Mouse (Mus musculus) lung, adult 2 months (tissue): ENCODE measurements at regions not wholly inside any gene's neighbourhood (a gene's known extent, or its start where the extent isn't known, plus 50 kb on each side); places are given as distances from the start of the nearest gene placed in this dataset.

Experiments
- CTCF ChIP-seq: fragments of 200-500 bp; IDR thresholded peaks from 2 replicates; pipeline ENCODE4 v1.5.1; 2011; ENCODE audit warnings: mild to moderate bottlenecking, low read length, control low read depth; ENCODE audit not compliant: insufficient read depth
- POLR2A ChIP-seq: fragments of 200-500 bp; IDR thresholded peaks from 2 replicates; pipeline ENCODE4 v1.6.1; 2011; ENCODE audit warnings: low read depth, mild to moderate bottlenecking, control low read depth, low read length, borderline replicate concordance; ENCODE audit errors: extremely low read depth

DNA sequence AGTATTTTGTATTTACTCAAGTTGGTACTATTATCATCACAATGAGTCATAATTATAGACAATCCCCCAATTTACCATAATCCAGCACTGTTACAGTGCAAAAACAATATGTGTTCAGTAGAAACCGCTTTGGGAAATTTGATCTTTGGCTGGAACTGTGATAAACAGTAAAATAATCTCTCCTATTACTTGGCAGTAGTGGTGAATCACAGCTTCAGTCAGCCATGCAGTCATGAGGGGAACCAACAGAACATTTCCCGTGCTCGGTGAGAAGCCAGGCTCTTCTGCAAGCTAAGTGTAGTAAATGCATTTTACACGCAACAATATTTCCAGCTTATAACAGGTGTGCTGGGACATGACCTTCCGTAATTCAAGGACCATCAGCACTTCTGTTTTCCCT is 822.7 kb upstream of the Kirrel3 start:
- no peak for TF ChIP-seq CTCF
- TF ChIP-seq POLR2A = no peak
